Mouse (Mus musculus): ENCODE measurements around the gene Ankdd1a. TPM values are rescaled to one million over a fixed set of nuclear protein-coding genes. Genes with fewer than 3 reads are reported as not detected.

Ankdd1a gene
- 1 to 10 TPM; 2.2 to 3.4 (median 2.8) TPM for total RNA-seq (2022)

DNA sequence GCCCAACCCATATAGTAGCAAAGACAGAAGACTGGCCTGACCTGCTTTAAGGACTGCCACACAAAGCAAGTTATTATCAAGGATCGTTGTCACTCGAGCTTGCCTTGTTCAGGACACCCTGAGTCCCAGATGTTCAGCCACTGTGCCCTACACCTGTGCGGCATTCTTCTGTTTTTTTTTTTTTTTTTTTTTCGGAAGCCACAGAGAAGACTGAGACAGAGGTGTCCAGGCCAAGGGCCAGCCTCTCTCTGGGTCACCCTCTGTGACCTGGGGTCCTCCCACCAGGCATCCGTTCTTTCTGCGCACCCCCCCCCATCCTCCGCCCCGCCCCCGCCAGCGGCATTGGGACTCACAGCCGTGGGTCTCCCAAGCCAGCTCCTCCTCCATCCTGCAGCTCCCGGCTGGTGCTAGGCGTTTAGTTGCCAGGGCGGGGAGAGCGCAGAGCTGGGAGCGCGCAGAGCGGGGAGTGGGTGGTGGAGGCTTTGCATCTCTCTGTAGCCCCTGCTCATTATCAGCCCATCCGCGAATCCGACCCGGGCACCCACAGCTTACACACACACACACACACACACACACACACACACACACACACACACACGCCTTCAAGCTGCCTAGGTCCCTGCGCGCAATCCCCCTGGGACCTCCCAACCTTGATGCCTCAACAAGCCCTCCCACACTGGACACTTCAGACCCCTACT, at the start of gene Ankdd1a:
Gene Ankdd1a (minus strand): TSS at position 387 of the 698 bp plus-strand sequence.
- DNase-seq (ENCODE audit: low spot score in 2 of 2): peak; percentile 57 to 59

DNA sequence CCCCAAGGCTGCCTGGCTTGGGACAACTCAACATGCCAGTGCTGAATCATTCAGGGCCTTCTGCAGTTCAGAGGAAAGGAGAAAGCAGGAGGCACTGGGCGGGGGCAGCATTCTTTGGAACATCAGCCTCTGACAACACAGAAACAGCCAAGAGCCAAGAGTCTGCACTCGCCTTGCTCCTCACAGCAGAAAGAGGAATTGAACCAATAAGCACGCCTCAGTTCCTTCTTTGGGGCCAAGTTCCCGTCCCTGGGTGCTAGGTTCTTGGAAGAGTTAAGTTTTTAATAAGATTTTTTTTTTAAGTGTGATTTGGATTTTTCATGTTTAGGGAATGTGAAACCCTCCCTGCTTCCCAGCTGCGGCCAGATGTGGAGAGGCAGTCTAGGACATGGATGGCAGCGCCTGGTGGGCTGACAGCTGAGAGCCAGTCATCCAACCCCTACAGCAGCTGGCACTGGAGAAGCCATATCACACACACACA, 49.5 kb upstream of the Ankdd1a start:
- DNase-seq (ENCODE audit: low spot score in 2 of 2): no peak

DNA sequence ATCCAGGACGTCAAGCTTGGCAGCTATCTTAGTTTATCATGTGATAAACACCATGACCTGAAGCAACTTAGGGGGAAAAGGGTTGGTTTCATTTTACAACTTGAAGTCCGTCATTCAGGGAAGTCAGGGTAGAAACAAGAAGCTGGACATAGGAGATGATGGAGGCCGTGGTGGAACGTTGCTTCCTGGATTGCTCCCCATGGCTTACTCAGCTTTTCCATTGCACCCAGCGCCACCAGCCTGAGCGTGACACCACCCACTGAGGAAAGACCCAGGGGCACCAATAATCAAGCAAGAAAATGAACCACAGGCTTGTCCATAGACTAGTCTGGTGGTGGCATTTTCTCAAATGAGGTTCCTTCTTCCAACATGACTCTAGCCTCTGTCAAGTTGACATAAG, 48.8 kb upstream of the Ankdd1a start:
- no peak for DNase-seq (ENCODE audit: low spot score in 2 of 2)

DNA sequence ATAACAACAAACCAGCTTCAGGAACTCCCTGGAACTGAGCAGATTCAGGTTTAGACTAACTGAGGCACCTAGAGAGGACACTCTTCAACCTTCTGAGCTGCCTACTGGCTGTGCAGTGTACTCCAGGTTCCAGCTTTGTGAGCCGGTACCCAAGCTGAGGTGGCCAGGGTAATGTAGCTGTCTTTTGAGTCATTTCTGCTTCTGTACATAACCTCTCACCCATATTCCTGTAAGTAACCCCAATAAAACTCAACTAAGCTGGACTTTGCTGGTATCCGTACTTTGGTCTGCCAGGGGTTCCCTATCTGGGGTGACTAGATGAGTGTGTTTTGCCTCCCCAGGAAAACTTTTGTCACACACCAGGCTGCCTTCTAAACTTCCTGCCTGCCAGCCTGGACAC, 44.7 kb upstream of the Ankdd1a start:
- no peak for DNase-seq (ENCODE audit: low spot score in 2 of 2)

DNA sequence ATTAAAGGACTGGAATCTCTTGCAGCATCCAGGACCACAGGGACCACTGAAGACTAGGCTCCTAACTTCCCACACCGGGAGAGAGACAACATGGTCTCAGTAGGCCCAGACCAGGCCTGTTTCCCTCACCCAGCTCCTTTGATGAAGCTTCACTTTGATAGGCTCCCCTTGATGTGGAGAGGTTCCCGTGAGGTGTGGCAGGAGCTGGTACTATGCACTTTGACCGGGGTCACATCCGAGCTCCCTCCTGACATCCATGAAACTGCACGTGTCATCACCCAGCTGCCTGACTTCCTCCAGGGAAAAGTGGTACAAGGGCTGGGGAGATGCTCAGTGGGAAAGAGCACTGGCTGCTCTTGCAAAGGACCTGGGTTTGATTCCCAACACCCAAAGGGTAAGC, 43.1 kb upstream of the Ankdd1a start:
- DNase-seq (ENCODE audit: low spot score in 2 of 2): no peak

DNA sequence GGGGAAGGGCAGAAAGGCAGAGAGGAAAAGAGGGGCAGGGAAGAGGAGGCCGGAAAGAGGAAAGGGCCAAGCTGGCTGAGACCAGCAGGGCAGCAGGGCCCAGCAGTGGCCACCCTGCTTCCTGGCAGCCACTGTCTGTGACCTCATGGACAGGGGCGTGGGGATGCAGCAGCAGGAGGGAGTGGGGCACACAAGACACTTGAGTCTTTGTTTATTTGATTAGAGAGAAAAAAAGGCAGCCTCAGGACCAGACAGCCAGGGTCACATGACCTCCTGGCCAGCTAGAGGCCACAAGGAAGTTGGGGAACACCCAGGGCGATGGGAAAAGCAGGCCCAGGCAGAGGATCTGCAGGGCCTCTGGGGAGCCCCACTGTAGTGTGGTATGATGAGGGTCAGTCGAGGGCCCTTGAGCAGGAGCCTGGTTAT, 42.1 kb upstream of the Ankdd1a start:
- DNase-seq (ENCODE audit: low spot score in 2 of 2): peak; percentile 64 to 87

DNA sequence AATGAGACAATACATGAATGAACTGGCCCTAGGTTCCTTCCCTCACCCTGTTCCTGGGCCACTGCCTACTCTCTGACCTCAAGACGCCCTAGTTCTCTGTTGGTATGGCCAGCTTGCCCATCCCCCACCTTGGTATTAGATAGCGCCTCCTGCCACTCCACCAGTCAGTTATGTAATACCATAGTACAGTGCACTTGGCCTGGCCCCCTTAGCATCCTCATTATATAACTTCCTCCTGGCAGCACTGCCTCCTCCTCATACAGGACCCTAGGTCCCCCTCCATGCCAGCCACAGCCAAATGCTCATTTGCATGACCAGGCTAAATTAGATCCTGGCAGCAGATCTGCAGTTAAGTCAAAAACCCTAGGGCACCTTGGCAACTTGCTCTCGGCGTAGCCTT, 41.0 kb upstream of the Ankdd1a start:
- peak in 1 of 2 experiments; percentile 64 for DNase-seq (ENCODE audit: low spot score in 2 of 2)

DNA sequence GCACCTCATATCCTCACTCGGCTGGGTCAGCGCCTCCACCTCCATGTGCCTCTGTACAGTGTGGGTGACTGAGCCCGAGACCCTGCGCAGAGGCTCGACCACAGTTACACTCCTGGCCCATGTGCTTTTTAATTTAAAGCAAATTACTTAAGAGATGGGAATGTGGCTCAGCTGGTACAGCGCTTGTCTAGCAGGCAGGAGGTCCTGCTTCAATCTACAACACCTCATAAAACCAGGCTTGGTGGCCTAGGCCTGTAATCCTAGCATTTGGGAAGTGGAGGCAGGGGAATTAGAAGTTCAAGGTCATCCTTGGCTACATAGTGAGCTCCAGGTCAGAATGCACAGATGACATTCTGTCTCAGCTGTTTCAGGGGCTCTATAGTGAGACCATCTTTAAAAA, 38.8 kb upstream of the Ankdd1a start:
- DNase-seq (ENCODE audit: low spot score in 2 of 2): no peak

DNA sequence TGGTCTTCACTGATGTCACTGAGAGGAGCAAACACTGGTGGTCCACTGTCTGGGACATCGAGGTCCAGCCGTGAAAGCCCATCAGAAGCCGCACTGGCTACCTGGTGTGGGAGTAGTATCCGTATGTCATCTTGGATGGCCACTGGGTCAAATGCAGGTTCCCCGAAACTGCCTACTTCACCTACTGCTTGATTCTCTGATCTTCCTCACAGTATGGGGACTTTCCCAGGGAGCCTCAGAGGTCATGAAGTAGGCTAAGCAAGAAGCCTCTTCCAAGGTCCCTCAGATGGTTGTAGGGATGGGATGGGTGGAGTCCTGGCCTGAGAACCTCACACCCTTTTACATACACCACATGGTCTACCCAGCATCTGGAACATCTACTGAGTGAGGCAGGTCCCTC, 37.0 kb upstream of the Ankdd1a start:
- no peak for DNase-seq (ENCODE audit: low spot score in 2 of 2)

DNA sequence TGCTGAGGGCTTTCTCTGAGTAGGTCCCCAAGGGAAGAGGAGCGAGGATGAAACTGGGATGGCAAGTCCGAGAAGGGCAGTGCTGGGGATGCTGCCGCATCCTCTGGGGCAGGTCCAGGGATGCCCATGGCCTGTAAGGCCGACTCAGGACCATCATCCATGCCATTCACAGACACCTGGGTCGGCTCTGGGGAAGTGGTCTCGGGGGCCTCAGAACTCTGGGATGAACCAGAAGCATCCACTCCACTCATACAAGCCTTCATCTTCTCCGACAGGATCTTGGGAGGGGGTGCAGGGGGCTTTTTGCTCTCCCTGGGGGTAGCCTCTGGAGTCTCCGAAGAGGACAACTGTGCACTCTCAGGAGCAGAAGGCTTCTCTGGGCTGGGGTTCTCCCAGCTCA, 36.4 kb upstream of the Ankdd1a start:
- DNase-seq (ENCODE audit: low spot score in 2 of 2): no peak

DNA sequence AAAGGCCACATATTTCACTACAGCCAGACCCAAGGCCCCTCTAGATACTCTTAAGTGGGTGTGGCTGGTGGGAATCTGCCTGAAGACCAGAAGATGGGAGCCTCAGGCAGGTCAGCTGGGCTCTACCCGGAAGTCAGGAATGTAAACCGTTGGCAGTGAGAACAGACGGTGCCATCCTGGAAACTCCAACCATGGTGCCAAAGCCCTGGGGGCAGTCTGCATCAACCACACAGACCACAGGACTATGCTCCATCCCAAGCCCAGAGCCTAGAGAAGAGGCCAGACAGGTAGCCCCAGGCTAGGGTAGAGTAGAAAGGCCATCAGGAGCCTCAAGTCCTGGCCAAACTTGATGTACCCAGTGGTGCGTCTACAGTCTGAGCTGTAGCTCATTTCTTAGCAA, 35.6 kb upstream of the Ankdd1a start:
- no peak for DNase-seq (ENCODE audit: low spot score in 2 of 2)

DNA sequence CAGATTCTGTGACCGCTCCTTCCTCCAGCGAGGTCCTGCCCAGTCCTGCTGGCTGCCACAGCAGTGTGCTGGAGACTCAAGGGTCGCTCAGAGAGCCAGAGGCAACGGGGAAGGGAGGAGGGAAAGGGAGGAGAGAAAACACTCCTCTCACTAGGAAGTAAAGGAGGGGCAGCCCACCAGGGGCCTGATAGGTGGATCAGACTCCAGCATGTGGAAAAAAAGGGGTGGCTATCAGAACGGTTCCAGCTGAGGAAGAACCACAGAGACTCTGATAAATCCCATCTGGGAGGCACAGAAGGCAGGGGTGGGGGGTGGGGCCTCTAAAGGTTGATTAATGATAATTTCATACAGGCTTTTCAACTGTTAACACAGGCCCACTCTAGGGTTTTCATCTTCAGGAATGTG, 35.0 kb upstream of the Ankdd1a start:
- no peak for DNase-seq (ENCODE audit: low spot score in 2 of 2)

DNA sequence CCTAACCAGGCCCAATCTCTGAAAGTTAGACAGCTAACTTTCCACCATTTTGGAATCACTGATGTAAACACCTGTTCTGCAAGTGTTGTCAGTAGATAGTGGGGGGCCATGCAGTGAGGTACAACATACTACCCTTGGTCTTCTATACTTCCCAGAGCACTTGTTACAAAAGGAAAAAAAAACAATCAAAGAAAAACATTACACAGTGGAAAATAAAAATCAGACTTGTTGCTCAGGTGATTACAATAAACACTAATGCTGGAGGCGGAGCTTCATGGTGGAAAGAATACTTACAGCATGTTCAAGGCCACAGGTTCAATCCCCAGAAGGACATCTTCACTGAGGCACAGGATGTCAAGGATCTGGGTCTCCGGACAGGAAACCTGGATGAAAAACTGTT, 32.7 kb upstream of the Ankdd1a start:
- DNase-seq (ENCODE audit: low spot score in 2 of 2): no peak

DNA sequence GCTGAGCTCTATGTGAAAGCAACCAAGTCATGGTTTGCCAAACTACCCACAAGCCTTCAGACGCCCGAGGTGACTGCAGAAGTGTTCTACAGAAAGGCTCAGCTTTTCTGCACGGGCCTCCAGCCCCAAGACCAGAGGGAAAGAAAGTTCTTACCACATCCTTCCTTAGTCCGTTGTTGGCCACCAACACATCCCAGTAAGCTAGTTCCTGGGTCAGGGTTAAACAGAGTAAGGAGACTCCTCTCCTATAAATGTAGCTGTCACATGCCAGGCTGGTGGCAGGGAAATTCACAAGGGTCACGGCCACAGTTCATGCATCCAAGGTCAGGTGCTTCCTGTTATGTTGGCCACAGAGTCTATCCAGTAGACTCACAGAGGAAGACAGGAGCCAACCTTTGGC, 32.1 kb upstream of the Ankdd1a start:
- no peak for DNase-seq (ENCODE audit: low spot score in 2 of 2)

DNA sequence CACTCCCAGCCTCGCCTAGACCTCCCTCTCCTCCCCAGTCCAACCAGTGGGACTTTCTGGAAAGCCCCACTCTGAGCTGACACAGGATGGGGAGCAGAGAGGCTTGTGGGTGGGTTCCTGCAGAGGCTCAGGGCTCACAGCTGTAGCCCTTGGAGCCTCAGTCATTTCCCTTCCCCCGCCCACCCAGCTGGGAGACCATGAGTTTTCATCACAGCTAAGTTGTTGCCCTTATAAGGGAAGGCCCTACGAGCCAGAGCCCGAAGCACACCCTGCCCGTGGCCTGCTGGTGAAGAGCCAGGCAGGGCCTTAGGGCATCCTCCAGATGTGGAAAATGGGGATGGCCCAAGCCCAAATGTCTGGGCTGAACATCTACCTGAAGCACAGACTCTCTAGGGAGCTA, 31.0 kb upstream of the Ankdd1a start:
- no peak for DNase-seq (ENCODE audit: low spot score in 2 of 2)

DNA sequence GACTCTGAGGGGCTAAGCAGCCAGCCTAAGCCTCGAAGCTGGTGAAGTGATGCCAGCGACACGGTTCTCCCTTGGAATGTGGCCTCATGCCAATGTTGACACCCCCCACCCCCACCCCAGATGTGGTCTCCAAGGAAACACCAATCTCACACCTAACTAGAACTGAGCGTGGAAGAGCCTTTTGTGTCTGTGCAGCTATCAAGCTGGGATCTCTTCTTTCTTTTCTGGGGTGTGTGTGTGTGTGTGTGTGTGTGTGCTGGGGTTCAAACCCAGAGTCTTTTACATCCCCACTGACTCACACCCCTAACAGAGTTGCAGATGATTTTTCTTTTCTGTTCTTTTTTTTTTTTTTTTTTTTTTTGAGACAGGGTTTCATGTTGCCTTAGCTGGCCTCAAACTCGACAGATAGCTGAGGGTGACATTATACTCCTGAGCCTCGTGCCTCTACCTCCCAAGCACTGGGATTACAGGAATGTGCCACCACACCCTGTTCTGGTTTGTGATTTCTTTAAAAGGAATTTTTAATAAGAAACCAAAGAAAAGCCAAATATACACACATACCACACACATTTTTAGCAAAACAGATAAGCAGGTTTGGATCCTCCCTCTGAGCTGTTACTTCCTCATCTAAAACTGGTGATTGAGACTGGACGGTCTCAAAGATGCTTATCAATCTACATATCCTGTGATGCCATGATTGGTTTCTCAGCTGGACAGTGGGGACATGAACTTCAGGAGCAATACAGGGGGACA, 30.3 kb upstream of the Ankdd1a start:
- no peak for DNase-seq (ENCODE audit: low spot score in 2 of 2)

DNA sequence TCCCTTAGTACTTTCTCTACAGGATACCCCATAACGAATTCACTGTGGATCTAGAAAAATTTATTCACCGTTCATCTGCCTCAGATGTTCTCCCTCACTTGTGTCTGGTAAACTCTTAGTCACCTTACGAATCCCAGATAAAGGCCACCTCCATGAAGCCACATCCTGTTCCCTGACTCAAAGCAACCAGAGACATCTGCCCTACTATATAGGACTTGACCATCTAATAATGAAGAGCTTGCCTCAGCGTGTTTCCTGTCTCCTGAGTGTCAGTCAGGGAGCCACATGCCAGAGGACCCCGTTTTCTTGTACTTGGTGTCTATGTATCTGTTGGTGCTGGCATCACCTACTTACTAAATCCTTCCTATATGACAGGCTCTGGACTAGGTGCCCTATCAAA, 29.6 kb upstream of the Ankdd1a start:
- no peak for DNase-seq (ENCODE audit: low spot score in 2 of 2)

DNA sequence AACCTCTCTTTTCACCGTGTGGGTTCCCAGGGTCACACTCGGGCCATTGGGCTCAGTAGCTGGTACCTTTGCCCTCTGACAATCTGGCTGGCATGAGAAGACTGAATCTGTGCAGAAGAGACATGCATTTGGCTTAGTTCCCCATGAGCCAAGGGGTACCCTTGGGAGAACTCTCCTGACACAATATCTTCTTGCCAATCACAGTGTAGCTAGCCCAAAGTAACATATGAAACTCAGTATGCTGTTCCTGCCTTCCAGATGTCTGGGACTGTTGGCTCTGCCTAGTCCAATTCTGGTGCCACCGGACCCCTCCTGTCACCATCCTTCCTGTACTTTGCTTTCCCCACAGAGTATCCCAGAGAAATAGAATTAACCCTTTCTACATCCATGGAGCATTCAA, 29.1 kb upstream of the Ankdd1a start:
- no peak for DNase-seq (ENCODE audit: low spot score in 2 of 2)

DNA sequence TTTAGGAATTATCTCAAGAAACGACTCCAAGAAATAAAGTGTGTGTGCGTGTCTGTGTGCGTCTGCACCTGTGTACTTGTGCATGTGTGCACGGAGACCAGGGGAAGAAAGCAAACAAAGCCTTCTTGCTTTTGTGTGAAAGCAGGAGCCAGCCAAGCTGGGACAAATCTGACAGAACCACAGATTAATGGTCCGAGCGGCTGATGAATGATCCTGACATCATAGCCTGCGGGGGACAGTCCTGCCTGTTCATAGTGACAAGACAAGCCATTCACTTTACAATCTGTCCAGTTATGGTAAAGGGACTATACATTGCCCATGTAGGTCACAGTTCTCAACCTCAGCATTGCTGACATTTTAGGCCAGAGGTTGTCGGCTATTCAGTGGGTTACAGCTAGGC, 28.3 kb upstream of the Ankdd1a start:
- DNase-seq (ENCODE audit: low spot score in 2 of 2): no peak

DNA sequence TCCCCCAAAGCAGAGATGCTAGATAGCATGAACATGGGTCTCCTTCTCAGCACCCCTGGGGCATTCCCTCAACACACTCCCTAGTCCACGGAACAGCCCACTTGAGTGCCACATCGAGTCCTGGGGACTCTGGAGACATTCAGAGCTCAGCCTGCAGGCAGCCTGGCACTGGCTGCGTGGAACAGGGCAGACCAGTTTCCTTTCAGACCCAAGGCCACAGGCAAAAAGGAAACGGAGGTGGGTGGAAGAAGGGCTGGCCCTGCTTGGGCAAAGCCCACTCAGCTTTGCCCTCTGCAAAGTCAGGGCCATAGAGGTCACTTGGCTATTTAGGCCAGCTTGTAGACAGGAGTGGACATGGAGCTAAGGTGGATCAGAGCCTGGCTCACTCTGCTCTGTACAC, 27.9 kb upstream of the Ankdd1a start:
- DNase-seq (ENCODE audit: low spot score in 2 of 2): no peak

DNA sequence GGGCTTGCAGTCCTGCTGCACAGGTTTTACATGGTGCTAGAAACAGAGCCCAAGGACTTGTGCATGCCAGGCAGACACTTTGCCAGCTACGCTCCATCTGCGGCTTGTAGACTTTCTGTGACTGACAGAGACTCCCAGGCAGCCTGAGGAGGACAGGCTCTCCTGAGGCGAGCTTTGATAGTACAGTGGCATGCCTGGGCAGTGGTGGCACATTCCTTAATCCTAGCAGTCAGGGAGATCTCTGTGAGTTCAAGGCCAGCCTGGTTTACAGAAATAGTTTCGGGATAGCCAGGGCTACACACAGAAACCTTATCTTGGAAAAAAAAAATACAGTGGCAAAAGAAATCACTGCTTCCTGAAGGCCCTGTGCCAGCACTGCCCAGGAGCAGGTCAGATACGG, 27.1 kb upstream of the Ankdd1a start:
- no peak for DNase-seq (ENCODE audit: low spot score in 2 of 2)

DNA sequence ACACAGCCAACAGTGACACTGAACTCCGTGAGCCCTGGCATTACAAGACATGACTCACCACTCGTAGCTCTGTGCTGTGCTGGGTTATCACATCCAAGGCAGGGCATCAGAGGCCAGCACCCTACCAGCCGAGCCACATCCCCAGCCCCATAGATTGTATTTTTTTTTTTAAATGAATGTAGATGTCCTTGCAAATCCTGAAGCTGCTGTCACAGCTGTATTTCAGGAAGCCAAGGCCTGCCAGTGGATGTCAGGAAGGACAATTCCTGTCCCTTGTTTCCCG, 26.4 kb upstream of the Ankdd1a start:
- DNase-seq (ENCODE audit: low spot score in 2 of 2): no peak

Measured in layer of hippocampus, adult 8-10 months (tissue).